Mouse (Mus musculus) activated CD4-positive, CD25-positive, alpha-beta regulatory T cell, adult 4 months (primary cell): ENCODE results near the gene Zfp980. TPM values are rescaled to one million over a fixed set of nuclear protein-coding genes. Genes with fewer than 3 reads are reported as not detected.
"Not testable (repeated sequence)": the region's sequence is repeated elsewhere in the genome, so short reads cannot be mapped to it uniquely, and the experiment has no call there.

Source experiments
- ATAC-seq: one replicate; pipeline ENCODE4 v1.8.0; 2017
- polyA plus RNA-seq, 2 experiments: library from polyadenylated mRNA; unstranded; fragments of 100-300 nt; shearing (Covaris generic); gene quantifications; one replicate each; pipeline ENCODE4 v1.2.1; 2017

The Zfp980 gene
- under 1 TPM in 1 of 2 experiments, not detected in 1; 0.25 TPM for polyA plus RNA-seq

- ATAC-seq, result not testable (repeated sequence)
Observed at GRCm38 (mm10) chr4:145670385-145670784, at the start of gene Zfp980. Gene Zfp980 (plus strand): TSS chr4:145670685.

GRCm38 (mm10) chr4:145640416-145641185 is 29.9 kb upstream of the Zfp980 start:
- not testable (repeated sequence) for ATAC-seq

DNA sequence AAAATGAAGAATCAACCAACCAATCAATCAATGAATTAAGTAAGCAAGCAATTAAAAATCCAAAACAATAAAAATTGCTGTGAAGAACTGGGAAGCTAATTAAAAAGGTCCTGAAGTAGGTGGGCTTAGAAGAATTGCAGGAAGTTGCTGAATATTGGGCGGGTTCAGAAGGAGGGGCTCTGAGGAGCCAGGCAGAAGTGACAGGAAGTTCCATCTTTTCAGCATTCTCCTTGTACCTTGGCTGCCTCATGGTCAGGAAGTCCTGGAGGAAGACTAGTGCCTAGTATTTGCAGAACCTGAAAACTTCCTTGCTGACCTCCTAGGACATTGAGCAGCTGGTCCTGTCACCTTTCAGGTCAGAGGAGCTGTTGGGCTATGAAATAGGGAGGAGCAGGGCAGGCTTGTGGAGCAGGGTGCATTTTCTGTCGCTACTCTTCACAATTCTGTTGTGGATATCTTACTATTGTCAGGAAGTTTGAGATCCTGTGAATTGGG is 3.8 kb downstream of the Zfp980 start:
- not testable (repeated sequence) for ATAC-seq

GRCm38 (mm10) chr4:145680217-145680616 is 9.7 kb downstream of the Zfp980 start:
- ATAC-seq, result not testable (repeated sequence)

- peak; percentile 28 for ATAC-seq
Observed at GRCm38 (mm10) chr4:145680672-145681387, 10.3 kb downstream of the Zfp980 start.

- not testable (repeated sequence) for ATAC-seq
Observed at GRCm38 (mm10) chr4:145682021-145682420, 11.5 kb downstream of the Zfp980 start.

DNA sequence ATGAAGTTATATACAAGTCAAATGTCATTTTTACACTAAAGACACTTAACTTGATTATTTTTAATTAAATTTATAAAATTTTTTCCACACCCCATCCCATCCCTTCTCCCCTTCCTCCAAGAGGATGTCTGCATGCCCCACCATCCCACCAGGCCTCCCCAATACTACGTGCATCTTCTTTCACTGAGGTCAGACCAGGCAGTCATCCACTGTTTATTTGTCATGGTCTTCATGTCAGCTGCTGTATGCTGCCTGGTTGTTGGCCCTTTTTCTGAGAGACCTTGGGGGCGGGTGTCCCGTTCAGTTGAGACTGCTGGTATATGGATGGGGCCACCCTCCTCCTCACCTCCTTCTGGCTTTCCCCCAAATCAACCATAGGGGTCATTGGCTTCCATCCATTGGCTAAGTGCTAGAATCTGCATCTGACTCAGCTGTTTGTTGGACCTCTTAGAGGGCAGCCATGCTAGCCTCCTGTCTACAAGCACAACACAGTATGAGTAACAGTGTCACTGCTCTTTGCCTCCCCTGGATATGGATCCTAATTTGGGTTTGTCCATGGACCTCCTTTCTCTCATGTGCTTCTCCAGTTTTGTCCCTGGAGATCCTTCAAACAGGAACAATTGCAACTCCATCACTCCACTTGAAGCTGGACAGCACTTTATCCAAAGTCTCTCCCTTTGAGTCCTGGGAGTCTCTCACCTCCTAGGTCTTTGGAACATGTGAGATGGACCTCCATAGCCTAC is 12.7 kb downstream of the Zfp980 start:
- not testable (repeated sequence) for ATAC-seq

GRCm38 (mm10) chr4:145686061-145686460 is 15.6 kb downstream of the Zfp980 start:
- not testable (repeated sequence) for ATAC-seq

DNA sequence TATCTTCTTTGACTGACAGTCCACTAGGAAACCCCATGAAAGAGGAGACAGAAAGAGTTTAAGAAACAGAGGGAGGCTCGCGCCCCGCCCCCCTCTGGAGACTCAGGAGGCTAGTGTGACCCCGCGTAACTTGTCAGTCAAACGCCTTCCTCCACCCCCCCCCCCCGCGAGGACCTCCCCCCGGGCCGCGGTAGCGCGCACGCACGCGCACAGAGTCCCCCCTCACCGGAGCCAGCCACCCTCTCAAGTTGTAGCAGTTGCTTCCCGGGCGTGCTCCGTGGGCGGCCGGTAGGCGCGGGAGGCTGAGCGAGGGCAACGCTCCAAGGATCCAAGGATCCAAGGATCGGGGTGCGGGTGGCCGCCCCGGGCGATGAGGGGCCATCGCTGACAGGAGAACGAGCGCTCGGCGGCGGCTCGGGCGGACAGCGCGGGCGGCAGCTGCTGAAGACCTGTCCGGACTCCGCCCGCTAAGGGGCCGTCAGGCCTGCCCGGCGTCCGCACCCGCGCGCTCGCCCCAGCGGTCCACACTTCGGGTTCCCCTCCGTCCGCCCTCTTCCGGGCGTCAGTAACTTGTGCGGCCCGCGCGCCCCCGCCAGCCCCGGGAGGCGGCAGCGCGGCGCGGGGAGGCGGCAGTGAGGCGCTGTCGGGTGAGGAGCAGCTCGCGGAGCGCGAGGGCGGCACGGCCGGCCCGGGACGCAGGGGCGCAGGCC is 74.6 kb downstream of the Zfp980 start:
- peak; percentile 46 for ATAC-seq

DNA sequence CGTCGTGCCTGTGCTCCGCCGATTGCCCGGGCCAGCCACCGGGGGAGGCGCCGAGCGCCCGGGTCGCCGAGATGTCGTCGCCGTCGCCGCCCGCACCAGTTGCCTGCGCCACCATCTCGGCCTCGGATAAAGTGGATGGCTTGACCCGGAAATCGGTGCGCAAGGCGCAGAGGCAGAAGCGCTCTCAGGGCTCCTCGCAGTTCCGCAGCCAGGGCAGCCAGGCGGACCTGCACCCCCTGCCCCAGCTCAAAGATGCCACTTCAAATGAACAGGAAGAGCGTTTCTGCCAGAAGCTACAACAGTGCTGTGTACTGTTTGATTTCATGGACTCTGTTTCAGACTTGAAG is 75.1 kb downstream of the Zfp980 start:
- ATAC-seq, result not testable (repeated sequence)

Other genes with a start within 250 kb of the Zfp980 start
- 1 to 10 TPM in 1 of 2 experiments, not detected in 1; 9.8 TPM for gene Zfp990, start 159.9 kb upstream of the Zfp980 start, polyA plus RNA-seq
- 10 to 100 TPM; 12.1 to 15.2 TPM for gene Gm13212, start 85.5 kb upstream of the Zfp980 start, polyA plus RNA-seq
- gene Zfp986, start 198.1 kb downstream of the Zfp980 start, polyA plus RNA-seq, result not detected